Mouse (Mus musculus) liver, embryonic 14.5 days (tissue): ENCODE measurements around the gene Pax7.

Experiments used
- CTCF ChIP-seq: IDR thresholded peaks from 2 replicates; pipeline ENCODE4 v1.5.1; 2016; ENCODE audit warnings: antibody characterized with exemption, low read depth, control low read depth
- EP300 ChIP-seq: IDR thresholded peaks from 2 replicates; pipeline ENCODE4 v1.6.1; 2016; ENCODE audit warnings: antibody characterized with exemption, low read depth

GRCm38 (mm10) chr4:139791168-139791567 lies 42.2 kb downstream of the Pax7 start:
- no peak for TF ChIP-seq CTCF
- TF ChIP-seq EP300: no peak
